Comparison of ENCODE assay signal across 9 mouse cellular contexts in genomic region chr6:31220184-31220931, GRCm38 (mm10).
A peak's percentile ranks its signal among the peaks of the same experiment; 100 is the strongest.
DNase-seq lines count a peak whose midpoint lies in the region; ATAC-seq and TF ChIP-seq lines count a peak whose summit lies in the region.
"Had no signal": no experiment of that assay in that cellular context is flagged by ENCODE, and none has a peak within 500 bp of the region (broad histone marks: within the 10 kb centered on the region; RNA-seq: fewer than 3 reads in every experiment).

No protein-coding gene starts in this region.

- peaks cover 30% of the 10 kb centered on the region for H3K27me3 ChIP-seq in forebrain, postnatal 0 days (ENCODE audit: insufficient read depth, low read length)
- H3K27me3 ChIP-seq in lung, postnatal 0 days (replicated peaks; ENCODE audit: insufficient read depth, low read length) = peaks cover 34% of the 10 kb centered on the region

- peak overlapping the region; percentile 64 for H3K9ac ChIP-seq in ES-E14 (ENCODE audit: insufficient read depth, low read depth, low read length, poor library complexity, severe bottlenecking)
- peak overlapping the region; percentile 37 for H3K9ac ChIP-seq in forebrain, postnatal 0 days
- no peak overlapping the region for H3K9ac ChIP-seq in lung, postnatal 0 days (replicated peaks; ENCODE audit: low read depth)

- H3K4me1 ChIP-seq in ES-E14 (ENCODE audit: control insufficient read depth in 2 of 2, insufficient read depth in 2 of 2, low read length in 2 of 2, poor library complexity in 1 of 2) = peaks cover 4 to 7% of the 10 kb centered on the region in 2 experiments; a peak in 1 of 4 replicates
- peaks cover 3% of the 10 kb centered on the region; the same call in 1 of the 2 replicates for H3K4me1 ChIP-seq in forebrain, postnatal 0 days (ENCODE audit: insufficient read depth)
- H3K4me1 ChIP-seq in lung, postnatal 0 days (ENCODE audit: insufficient read depth, low read depth, low read length) = peaks cover 8% of the 10 kb centered on the region

- H3K4me2 ChIP-seq in forebrain, postnatal 0 days (ENCODE audit: low read depth) = peak overlapping the region; percentile 59
- H3K4me2 ChIP-seq in lung, postnatal 0 days (replicated peaks; ENCODE audit: low read depth, low read length) = peak overlapping the region; percentile 57

- peak overlapping the region; percentile 62 to 68 for H3K4me3 ChIP-seq in ES-E14 (ENCODE audit: insufficient read depth in 1 of 2, low read depth in 1 of 2, low read length in 2 of 2, poor library complexity in 1 of 2, severe bottlenecking in 1 of 2)
- H3K4me3 ChIP-seq in forebrain, postnatal 0 days (ENCODE audit: low read depth, low read length) = peak overlapping the region; percentile 37
- peak overlapping the region; percentile 69 for H3K4me3 ChIP-seq in layer of hippocampus, adult 2 months
- peak overlapping the region; percentile 29 for H3K4me3 ChIP-seq in lung, postnatal 0 days (ENCODE audit: low read depth, low read length)
- H3K4me3 ChIP-seq: erythroblast, embryonic 14.5 days had no signal

- H3K36me3 ChIP-seq in ES-E14 (ENCODE audit: control insufficient read depth, insufficient read depth, low read length, poor library complexity, severe bottlenecking) = no peaks in the 10 kb centered on the region
- H3K36me3 ChIP-seq in forebrain, postnatal 0 days (ENCODE audit: insufficient read depth) = no peaks in the 10 kb centered on the region
- H3K36me3 ChIP-seq in lung, postnatal 0 days (ENCODE audit: insufficient read depth, low read length) = no peaks in the 10 kb centered on the region

- in situ Hi-C loops in ES-E14 (cut with MboI; ENCODE audit: low sequenced_read_pairs in 2 of 2, unreplicated experiment in 2 of 2) = no loop called here

- WGBS in forebrain, postnatal 0 days = 2% methylated on average over 30 of the region's 30 CpGs
- WGBS in lung, postnatal 0 days = 3% methylated on average over 30 of the region's 30 CpGs

- H3K9me3 ChIP-seq in ES-E14 (ENCODE audit: control insufficient read depth, insufficient read depth, low read depth, low read length) = no peaks in the 10 kb centered on the region
- no peaks in the 10 kb centered on the region for H3K9me3 ChIP-seq in forebrain, postnatal 0 days (ENCODE audit: low read length)
- no peaks in the 10 kb centered on the region for H3K9me3 ChIP-seq in lung, postnatal 0 days (ENCODE audit: low read length)

- no peak for TF ChIP-seq CTCF in forebrain, postnatal 0 days (IDR thresholded peaks at IDR 0.05; ENCODE audit: low read depth)
- no peak for TF ChIP-seq CTCF in layer of hippocampus, adult 2 months (conservative IDR thresholded peaks at IDR 0.05)
- TF ChIP-seq CTCF in lung, postnatal 0 days (IDR thresholded peaks at IDR 0.05) = no peak

- DNase-seq in ES-E14 (ENCODE audit: low read depth, low spot score) = peak; percentile 64
- peak; percentile 72 for DNase-seq in cerebellum, adult 11-12 months
- peak; percentile 46 for DNase-seq in forebrain, postnatal 0 days
- DNase-seq in heart, postnatal 25 days (ENCODE audit: low spot score) = peak; percentile 69
- peak; percentile 71 to 74 for DNase-seq in layer of hippocampus, adult 2 months (ENCODE audit: low spot score in 2 of 2)
- DNase-seq in lung, postnatal 0 days (ENCODE audit: low spot score) = peak; percentile 73
- peak; percentile 70 for DNase-seq in ovary, adult 18-20 months (ENCODE audit: low spot score)
- DNase-seq in thymus, postnatal 36 days = peak; percentile 51 to 65

- H3K27ac ChIP-seq in ES-E14 (ENCODE audit: insufficient read depth, low read depth, low read length, poor library complexity, severe bottlenecking) = peak overlapping the region; percentile 26; the same call in 1 of the 2 replicates
- H3K27ac ChIP-seq in forebrain, postnatal 0 days (ENCODE audit: low read depth, low read length) = no peak overlapping the region
- H3K27ac ChIP-seq in layer of hippocampus, adult 2 months = peak overlapping the region; percentile 100
- no peak overlapping the region for H3K27ac ChIP-seq in lung, postnatal 0 days (ENCODE audit: low read length)

- intact Hi-C loops in heart, postnatal 25 days (cut with DNase I) = loop anchor here (5.0 kb wide), 1 partner anchor 62 kb away; no protein-coding TSS in a partner anchor

- 0 out of 2 replicates have a peak, but pooled peaks have one; percentile 5 for ATAC-seq in forebrain, postnatal 0 days
- 0 out of 2 replicates have a peak, but pooled peaks have one; percentile 9 for ATAC-seq in lung, postnatal 0 days

- TF ChIP-seq EP300 in lung, postnatal 0 days (IDR thresholded peaks at IDR 0.05) = no peak

TF ChIP-seq in ES-E14, 5 proteins besides CTCF, POLR2A, EP300 and RAD21:
- peak; percentile 89 for TF ChIP-seq MAFK (IDR thresholded peaks at IDR 0.05; ENCODE audit: insufficient read depth, low read depth, low read length)
- no peak for TF ChIP-seq ZC3H11A (IDR thresholded peaks at IDR 0.05; ENCODE audit: borderline replicate concordance, low read depth, low read length)
- no peak for TF ChIP-seq CHD2 (IDR thresholded peaks at IDR 0.05; ENCODE audit: low read depth, low read length)
- TF ChIP-seq ZNF384 (IDR thresholded peaks at IDR 0.05; ENCODE audit: low read depth, low read length) = no peak
- TF ChIP-seq HCFC1 (IDR thresholded peaks at IDR 0.05; ENCODE audit: borderline replicate concordance, insufficient read depth, low read length) = no peak

Comparison
In these comparisons a context has a peak if more than half of its experiments do, and no peak if none do; other contexts are left out.
1. H3K27ac ChIP-seq: peak in ES-E14 (single experiment) and layer of hippocampus, adult 2 months (single experiment); none in forebrain, postnatal 0 days (single experiment) and lung, postnatal 0 days (single experiment).
2. Peak in every context shown above with its lines, with median percentiles within 50 percentile points of each other: DNase-seq and H3K4me3 ChIP-seq.